27 mouse cellular contexts compared by ENCODE assay signal in genomic region chr5:35592824-35593223, GRCm38 (mm10). TPM values are rescaled to one million over a fixed set of nuclear protein-coding genes. Genes with fewer than 3 reads are reported as not detected.
DNase-seq lines count a peak whose midpoint lies in the region; ATAC-seq and TF ChIP-seq lines count a peak whose summit lies in the region.
"Had no signal": no experiment of that assay in that cellular context is flagged by ENCODE, and none has a peak within 500 bp of the region (broad histone marks: within the 10 kb centered on the region; RNA-seq: fewer than 3 reads in every experiment).

No protein-coding gene starts in this region.

- TF ChIP-seq CTCF in kidney, postnatal 0 days (IDR thresholded peaks at IDR 0.05; ENCODE audit: low read depth), result no peak

- no peaks in the 10 kb centered on the region for H3K27me3 ChIP-seq in intestine, embryonic 15.5 days (replicated peaks)
- no peaks in the 10 kb centered on the region for H3K27me3 ChIP-seq in intestine, embryonic 16.5 days (replicated peaks; ENCODE audit: control insufficient read depth, insufficient read depth, low read length)
- H3K27me3 ChIP-seq in kidney, postnatal 0 days (ENCODE audit: insufficient read depth, low read length), result no peaks in the 10 kb centered on the region
- H3K27me3 ChIP-seq in kidney, embryonic 15.5 days, result no peaks in the 10 kb centered on the region
- no peaks in the 10 kb centered on the region for H3K27me3 ChIP-seq in forebrain, embryonic 15.5 days
- H3K27me3 ChIP-seq: embryonic facial prominence, embryonic 12.5 days; limb, embryonic 15.5 days; liver, embryonic 13.5 days; midbrain, embryonic 13.5 days; neural tube, embryonic 13.5 days had no signal

- H3K4me2 ChIP-seq in intestine, embryonic 15.5 days (replicated peaks), result no peak overlapping the region
- H3K4me2 ChIP-seq in intestine, embryonic 16.5 days (ENCODE audit: low read depth, low read length), result no peak overlapping the region
- H3K4me2 ChIP-seq in kidney, postnatal 0 days (ENCODE audit: low read length), result no peak overlapping the region
- H3K4me2 ChIP-seq in kidney, embryonic 15.5 days, result no peak overlapping the region
- H3K4me2 ChIP-seq in forebrain, embryonic 15.5 days (replicated peaks), result no peak overlapping the region
- H3K4me2 ChIP-seq: embryonic facial prominence, embryonic 12.5 days; limb, embryonic 15.5 days; liver, embryonic 13.5 days; midbrain, embryonic 13.5 days; neural tube, embryonic 13.5 days had no signal

- DNase-seq in kidney, postnatal 0 days (ENCODE audit: low spot score), result no peak
- DNase-seq in adrenal gland, adult 2 months, result peak; percentile 82
- DNase-seq in adrenal gland, postnatal 14 days, result peak; percentile 84
- no peak for DNase-seq in layer of hippocampus, adult 8-10 months (ENCODE audit: low spot score in 2 of 2)
- DNase-seq: cerebellum, adult 8-10 months; cerebellum, postnatal 36 days; embryo, embryonic 11 days; heart, postnatal 14 days; layer of hippocampus, adult 9-11 months; liver, embryonic 13.5 days; lung, adult 18-20 months; right cerebral cortex, postnatal 4 days had no signal

- ATAC-seq in intestine, embryonic 15.5 days, result 0 out of 2 replicates have a peak, but pooled peaks have one; percentile 48
- ATAC-seq in intestine, embryonic 16.5 days, result no peak
- ATAC-seq in kidney, postnatal 0 days (replicated peaks; ENCODE audit: low FRiP score, low read depth), result peak; percentile 33; the same call in 1 of the 2 replicates
- no peak for ATAC-seq in kidney, embryonic 15.5 days (replicated peaks; ENCODE audit: low FRiP score)
- ATAC-seq in forebrain, embryonic 15.5 days (replicated peaks), result no peak
- ATAC-seq: CD4-positive, CD25-positive, alpha-beta regulatory T cell, adult 4 months; forebrain, embryonic 14.5 days; hindbrain, embryonic 16.5 days; lung, postnatal 0 days; midbrain, embryonic 13.5 days had no signal

- H3K36me3 ChIP-seq in intestine, embryonic 15.5 days, result peaks cover 32% of the 10 kb centered on the region
- peaks cover 22% of the 10 kb centered on the region for H3K36me3 ChIP-seq in intestine, embryonic 16.5 days (ENCODE audit: control insufficient read depth, insufficient read depth, low read length)
- H3K36me3 ChIP-seq in kidney, postnatal 0 days (ENCODE audit: insufficient read depth, low read length), result peaks cover 38% of the 10 kb centered on the region
- H3K36me3 ChIP-seq in kidney, embryonic 15.5 days, result peaks cover 59% of the 10 kb centered on the region
- H3K36me3 ChIP-seq in forebrain, embryonic 15.5 days, result peaks cover 65% of the 10 kb centered on the region

- H3K4me3 ChIP-seq in intestine, embryonic 15.5 days (replicated peaks), result no peak overlapping the region
- no peak overlapping the region for H3K4me3 ChIP-seq in intestine, embryonic 16.5 days (ENCODE audit: low read length)
- no peak overlapping the region for H3K4me3 ChIP-seq in kidney, postnatal 0 days (replicated peaks; ENCODE audit: low read depth, low read length)
- H3K4me3 ChIP-seq in kidney, embryonic 15.5 days (replicated peaks), result no peak overlapping the region
- H3K4me3 ChIP-seq in forebrain, embryonic 15.5 days, result no peak overlapping the region
- H3K4me3 ChIP-seq: embryonic facial prominence, embryonic 12.5 days; limb, embryonic 10.5 days; limb, embryonic 15.5 days; liver, embryonic 13.5 days; midbrain, embryonic 13.5 days; neural tube, embryonic 13.5 days had no signal

- H3K4me1 ChIP-seq in intestine, embryonic 15.5 days (replicated peaks), result no peaks in the 10 kb centered on the region
- H3K4me1 ChIP-seq in intestine, embryonic 16.5 days (ENCODE audit: control insufficient read depth, insufficient read depth, low read length), result no peaks in the 10 kb centered on the region
- H3K4me1 ChIP-seq in kidney, postnatal 0 days (replicated peaks; ENCODE audit: insufficient read depth, low read length), result no peaks in the 10 kb centered on the region
- H3K4me1 ChIP-seq in kidney, embryonic 15.5 days, result 0 out of 2 replicates have a peak, but pooled peaks cover 3% of the 10 kb centered on the region
- H3K4me1 ChIP-seq in forebrain, embryonic 15.5 days, result no peaks in the 10 kb centered on the region
- H3K4me1 ChIP-seq: embryonic facial prominence, embryonic 12.5 days; limb, embryonic 15.5 days; liver, embryonic 13.5 days; midbrain, embryonic 13.5 days; neural tube, embryonic 13.5 days had no signal

- 57% methylated on average over 4 of the region's 4 CpGs for WGBS in intestine, embryonic 15.5 days
- 45% methylated on average over 4 of the region's 4 CpGs for WGBS in intestine, embryonic 16.5 days
- WGBS in kidney, postnatal 0 days, result 47% methylated on average over 4 of the region's 4 CpGs
- WGBS in kidney, embryonic 15.5 days, result 46% methylated on average over 4 of the region's 4 CpGs
- WGBS in forebrain, embryonic 15.5 days, result 87% methylated on average over 4 of the region's 4 CpGs

- no peak overlapping the region for H3K9ac ChIP-seq in intestine, embryonic 15.5 days
- no peak overlapping the region for H3K9ac ChIP-seq in intestine, embryonic 16.5 days (ENCODE audit: low read depth, low read length)
- H3K9ac ChIP-seq in kidney, postnatal 0 days (ENCODE audit: low read depth, low read length), result no peak overlapping the region
- H3K9ac ChIP-seq in kidney, embryonic 15.5 days, result no peak overlapping the region
- no peak overlapping the region for H3K9ac ChIP-seq in forebrain, embryonic 15.5 days (replicated peaks)
- H3K9ac ChIP-seq: embryonic facial prominence, embryonic 12.5 days; limb, embryonic 15.5 days; liver, embryonic 13.5 days; midbrain, embryonic 13.5 days; neural tube, embryonic 13.5 days had no signal

- no peak overlapping the region for H3K27ac ChIP-seq in intestine, embryonic 15.5 days
- no peak overlapping the region; the same call in 1 of the 2 replicates for H3K27ac ChIP-seq in intestine, embryonic 16.5 days (ENCODE audit: low read length)
- peak overlapping the region; percentile 42; the same call in 1 of the 2 replicates for H3K27ac ChIP-seq in kidney, postnatal 0 days
- no peak overlapping the region for H3K27ac ChIP-seq in kidney, embryonic 15.5 days
- no peak overlapping the region for H3K27ac ChIP-seq in forebrain, embryonic 15.5 days (replicated peaks)
- H3K27ac ChIP-seq: embryonic facial prominence, embryonic 12.5 days; limb, embryonic 10.5 days; limb, embryonic 15.5 days; liver, embryonic 13.5 days; macrophage; midbrain, embryonic 13.5 days; neural tube, embryonic 13.5 days; stomach, postnatal 0 days had no signal

- no peaks in the 10 kb centered on the region for H3K9me3 ChIP-seq in intestine, embryonic 15.5 days
- H3K9me3 ChIP-seq in intestine, embryonic 16.5 days (ENCODE audit: control insufficient read depth, low read length), result 0 out of 2 replicates have a peak, but pooled peaks cover 3% of the 10 kb centered on the region
- H3K9me3 ChIP-seq in kidney, postnatal 0 days (replicated peaks; ENCODE audit: low read length), result no peaks in the 10 kb centered on the region
- no peaks in the 10 kb centered on the region for H3K9me3 ChIP-seq in kidney, embryonic 15.5 days (replicated peaks)
- H3K9me3 ChIP-seq in forebrain, embryonic 15.5 days, result no peaks in the 10 kb centered on the region
- H3K9me3 ChIP-seq: embryonic facial prominence, embryonic 12.5 days; limb, embryonic 10.5 days; limb, embryonic 15.5 days; liver, embryonic 13.5 days had no signal

RNA-seq across cellular contexts. Expression of gene Acox3, which starts 10.0 kb away (rescaled TPM):
- 13.2 and 13.8 TPM in 2 replicates for polyA plus RNA-seq in intestine, embryonic 15.5 days (2015; fragmentation: Nextera tagmentation; extraction: Ambion mirVana)
- polyA plus RNA-seq in intestine, embryonic 16.5 days (2015; fragmentation: Nextera tagmentation; extraction: Ambion mirVana), result 16.1 and 23.2 TPM in 2 replicates
- 15.0 and 15.5 TPM in 2 replicates for polyA plus RNA-seq in kidney, postnatal 0 days (2015; fragmentation: Nextera tagmentation; extraction: Ambion mirVana)
- 12.1 and 12.5 TPM in 2 replicates for polyA plus RNA-seq in kidney, embryonic 15.5 days (2015; fragmentation: Nextera tagmentation; extraction: Ambion mirVana)
- total RNA-seq in adrenal gland, adult 2 months (2021), result 10 to 100 TPM; 56.9 to 62.1 TPM
- 58.2 and 60.7 TPM in 2 replicates for polyA plus RNA-seq in adrenal gland, adult 2 months (2012; rRNA removed)
- 43.9 and 53.2 TPM in 2 replicates for total RNA-seq in adrenal gland, postnatal 14 days (2021)
- polyA plus RNA-seq in forebrain, embryonic 15.5 days (2015; fragmentation: Nextera tagmentation; extraction: Ambion mirVana), result 14.0 and 15.5 TPM in 2 replicates
- total RNA-seq in layer of hippocampus, adult 8-10 months (2022), result 10 to 100 TPM; 29.6 to 50.2 (median 41.7) TPM

RNA-seq across cellular contexts. Expression of gene Trmt44, which starts 18.0 kb away (rescaled TPM):
- 8.1 and 8.5 TPM in 2 replicates for polyA plus RNA-seq in intestine, embryonic 15.5 days (2015; fragmentation: Nextera tagmentation; extraction: Ambion mirVana)
- 9.3 and 9.4 TPM in 2 replicates for polyA plus RNA-seq in intestine, embryonic 16.5 days (2015; fragmentation: Nextera tagmentation; extraction: Ambion mirVana)
- 4.2 and 5.4 TPM in 2 replicates for polyA plus RNA-seq in kidney, postnatal 0 days (2015; fragmentation: Nextera tagmentation; extraction: Ambion mirVana)
- polyA plus RNA-seq in kidney, embryonic 15.5 days (2015; fragmentation: Nextera tagmentation; extraction: Ambion mirVana), result 8.3 and 10.1 TPM in 2 replicates
- 1 to 10 TPM; 4.0 to 6.8 TPM for total RNA-seq in adrenal gland, adult 2 months (2021)
- 4.1 and 5.4 TPM in 2 replicates for polyA plus RNA-seq in adrenal gland, adult 2 months (2012; rRNA removed)
- 6.5 and 7.0 TPM in 2 replicates for total RNA-seq in adrenal gland, postnatal 14 days (2021)
- 8.3 and 8.7 TPM in 2 replicates for polyA plus RNA-seq in forebrain, embryonic 15.5 days (2015; fragmentation: Nextera tagmentation; extraction: Ambion mirVana)
- 10 to 100 TPM in 1 of 4 experiments, 1 to 10 TPM in 3; 7.6 to 12.4 (median 8.7) TPM for total RNA-seq in layer of hippocampus, adult 8-10 months (2022)

Comparison
In these comparisons a context has a peak if more than half of its experiments do, and no peak if none do; other contexts are left out.
1. ATAC-seq: peak in intestine, embryonic 15.5 days (single experiment) and kidney, postnatal 0 days (single experiment); none in intestine, embryonic 16.5 days (single experiment), kidney, embryonic 15.5 days (single experiment) and forebrain, embryonic 15.5 days (single experiment).
2. DNase-seq: peak in adrenal gland, adult 2 months (single experiment) and adrenal gland, postnatal 14 days (single experiment); none in kidney, postnatal 0 days (single experiment) and layer of hippocampus, adult 8-10 months (0 of 2).